Mouse (Mus musculus) CD4-positive helper T cell, adult 2 months (primary cell): ENCODE results near the gene Olfr884.

Source experiments
- DNase-seq: peaks from one replicate; pipeline ENCODE4 v3.0.0-alpha.2; 2012; ENCODE audit warnings: low read depth, missing footprints, low spot score

Gene Olfr884

DNA sequence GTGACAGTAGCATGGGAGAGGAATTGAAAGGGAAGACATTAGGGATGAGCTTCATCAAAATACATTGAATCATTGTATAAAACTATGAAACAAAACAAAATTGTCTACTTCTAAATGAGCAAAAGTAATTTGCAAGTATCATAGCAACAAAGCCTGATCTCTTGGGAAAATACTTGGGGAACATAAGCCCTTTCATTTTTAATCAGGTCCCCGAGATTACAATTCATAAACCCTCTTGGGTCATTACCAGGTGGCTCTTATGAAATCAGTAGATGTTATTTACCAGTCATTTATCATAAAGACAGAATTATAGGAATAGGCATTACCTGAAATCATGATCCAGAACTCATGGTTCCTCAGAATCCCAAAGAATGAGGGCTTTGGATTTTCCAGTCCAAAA is at the start of gene Olfr884:
Olfr884 (plus strand) TSS at position 301 of the 400 bp plus-strand sequence.
- DNase-seq, result no peak

DNA sequence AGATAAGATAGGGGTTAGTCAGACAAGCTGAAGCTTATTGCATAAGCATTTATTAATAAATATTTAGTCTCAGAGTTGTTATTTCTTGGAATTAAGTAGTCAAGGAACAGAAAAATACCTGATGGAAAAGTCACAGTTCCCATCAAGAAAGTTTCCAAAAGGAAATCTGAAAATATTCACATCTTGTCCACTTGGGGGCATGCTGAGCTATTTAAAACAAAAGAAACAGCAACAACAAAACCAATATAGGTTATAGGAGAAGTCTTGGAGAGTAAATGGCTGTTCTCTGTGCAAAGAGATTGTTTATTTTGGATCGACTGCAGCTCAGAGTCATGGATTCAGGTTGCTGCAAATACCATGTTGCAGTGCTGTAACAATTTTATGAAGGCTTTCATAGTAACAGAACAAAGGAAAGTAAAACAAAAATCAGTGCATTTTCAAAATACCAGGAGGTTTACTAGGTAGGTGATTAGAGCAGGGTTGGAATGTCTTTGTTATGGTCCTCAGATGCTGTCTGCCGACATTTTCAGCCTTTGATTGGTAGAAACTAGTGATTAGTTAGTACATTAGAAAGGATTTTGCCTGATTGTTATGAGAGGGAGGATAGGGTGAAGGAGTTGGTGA is 47.7 kb upstream of the Olfr884 start:
- no peak for DNase-seq

DNA sequence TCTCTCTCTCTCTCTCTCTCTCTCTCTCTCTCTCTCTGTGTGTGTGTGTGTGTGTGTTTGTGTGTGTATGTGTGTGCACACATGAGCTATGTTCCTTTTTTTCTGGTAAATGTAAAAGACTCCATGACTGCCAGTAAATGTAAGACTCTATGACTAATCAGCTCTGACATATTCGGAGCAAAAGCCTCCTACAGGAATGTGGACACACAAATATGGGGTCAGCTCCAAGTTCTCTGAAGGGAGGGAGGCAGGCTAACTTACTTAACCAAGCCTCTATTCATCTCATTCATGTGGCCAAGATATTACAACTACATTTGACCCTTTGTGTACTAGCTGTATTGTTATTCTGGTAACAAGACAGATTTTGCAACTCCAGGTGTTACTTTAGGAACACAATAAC is 46.3 kb upstream of the Olfr884 start:
- DNase-seq, result no peak

DNA sequence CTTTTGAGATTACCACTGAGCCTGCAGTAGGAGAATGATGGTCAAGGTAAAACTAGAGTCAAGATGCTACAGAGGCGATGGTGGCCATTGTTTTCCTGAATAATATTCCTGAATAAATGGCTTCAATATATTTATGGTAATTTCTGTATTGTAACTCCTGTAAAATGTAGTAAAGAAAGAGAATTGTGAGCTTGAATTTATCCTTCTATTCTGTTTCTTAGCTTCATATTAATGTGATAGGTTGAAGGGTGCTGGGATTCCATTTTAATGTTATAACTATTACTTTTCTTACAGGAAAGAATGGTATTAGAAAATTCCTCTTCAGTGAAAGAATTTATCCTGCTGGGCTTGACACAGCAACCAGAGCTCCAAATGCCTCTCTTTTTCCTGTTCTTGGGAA is 20.8 kb upstream of the Olfr884 start, which contains the start of gene Olfr883:
Olfr883 (plus strand) TSS at position 301 of the 400 bp plus-strand sequence.
- DNase-seq, result no peak

DNA sequence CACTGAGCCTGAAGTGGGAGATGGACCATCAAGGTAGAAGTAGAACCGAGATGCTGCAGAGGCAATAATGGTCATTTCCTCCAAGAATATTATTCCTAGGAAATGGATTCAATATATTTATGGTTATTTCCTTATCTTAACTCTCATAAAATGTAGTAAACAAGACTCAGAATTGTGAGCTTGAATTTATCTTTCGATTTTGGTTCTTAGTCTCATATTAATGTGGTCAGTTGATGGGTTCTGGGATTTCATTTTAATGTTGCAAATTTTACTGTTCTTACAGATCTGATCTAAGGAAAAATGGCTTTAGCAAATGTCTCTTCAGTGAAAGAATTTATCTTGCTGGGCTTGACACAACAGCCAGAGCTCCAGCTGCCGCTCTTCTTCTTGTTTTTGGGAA is 14.7 kb downstream of the Olfr884 start, which contains the start of gene Olfr885:
Olfr885 (plus strand) TSS at position 301 of the 400 bp plus-strand sequence.
- DNase-seq, result no peak

DNA sequence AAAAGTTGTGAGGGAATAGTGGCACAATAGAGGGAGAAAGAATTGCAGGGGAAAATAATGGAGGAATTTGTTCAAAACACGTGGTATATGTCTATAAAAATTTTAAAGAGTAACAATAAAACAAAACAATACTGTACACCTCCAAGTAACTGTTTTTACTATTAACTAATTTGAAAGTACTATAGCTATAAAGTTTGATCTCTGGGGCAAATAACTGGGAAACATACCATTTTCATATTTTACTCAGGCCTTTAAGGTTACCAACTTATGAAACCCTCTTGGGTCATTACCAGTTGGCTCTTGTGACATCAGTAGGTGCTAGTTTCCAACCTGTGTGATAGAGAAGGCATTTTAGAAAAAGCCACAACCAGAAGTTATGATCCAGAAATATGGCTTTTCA is 37.4 kb downstream of the Olfr884 start, which contains the start of gene Olfr887:
Olfr887 (plus strand) TSS at position 301 of the 400 bp plus-strand sequence.
- no peak for DNase-seq
